Mouse (Mus musculus) liver, embryonic 14.5 days (tissue): ENCODE results near the gene Tspan32. TPM values are rescaled to one million over a fixed set of nuclear protein-coding genes. Genes with fewer than 3 reads are reported as not detected.

Experiments used
- ATAC-seq: fragments of 200-750 bp; cut with Nextera tagmentation; 2 replicates; pipeline ENCODE4 v1.8.0; 2017; ENCODE audit warnings: moderate number of reproducible peaks, mild to moderate bottlenecking, moderate library complexity; ENCODE audit not compliant: insufficient read depth
- DNase-seq, 3 experiments: peaks; one replicate each; pipeline ENCODE4 v3.0.0-alpha.2; 2012 to 2013; ENCODE audit warnings: low read depth in 3 of 3, low spot score in 3 of 3
- H3K27ac ChIP-seq: fragments of 300-500 bp; sonication (generic); 2 replicates; pipeline ENCODE4 v1.5.1; 2014; ENCODE audit warnings: moderate library complexity, mild to moderate bottlenecking, control low read depth, inconsistent platforms
- H3K27me3 ChIP-seq: fragments of 300-500 bp; sonication (generic); 2 replicates; pipeline ENCODE4 v1.6.1; 2014; ENCODE audit warnings: mild to moderate bottlenecking, low read length, moderate library complexity; ENCODE audit not compliant: control insufficient read depth, insufficient read depth
- H3K36me3 ChIP-seq: fragments of 300-500 bp; sonication (generic); replicated peaks from 2 replicates; pipeline ENCODE4 v1.6.1; 2014; ENCODE audit warnings: low read depth; ENCODE audit not compliant: control insufficient read depth, insufficient read depth
- H3K4me1 ChIP-seq, 2 experiments: fragments of 200-500 bp in 1 of 2; fragments of 300-500 bp in 1 of 2; sonication (generic) in 1 of 2; replicated peaks; 2 replicates each; pipeline ENCODE4 v1.6.1; 2012 to 2014; ENCODE audit warnings: antibody characterized with exemption in 1 of 2, inconsistent platforms in 1 of 2, low read length in 1 of 2; ENCODE audit not compliant: control insufficient read depth in 2 of 2, insufficient read depth in 2 of 2
- H3K4me2 ChIP-seq: fragments of 300-500 bp; sonication (generic); 2 replicates; pipeline ENCODE4 v1.6.1; 2014; ENCODE audit warnings: low read depth, mild to moderate bottlenecking, control low read depth, moderate library complexity
- H3K4me3 ChIP-seq, 2 experiments: fragments of 200-500 bp in 1 of 2; fragments of 300-500 bp in 1 of 2; sonication (generic) in 1 of 2; 2 replicates each; pipeline ENCODE4 v1.5.1; 2012 to 2014; ENCODE audit warnings: low read depth in 2 of 2, low read length in 2 of 2, mild to moderate bottlenecking in 2 of 2, control low read depth in 1 of 2, inconsistent platforms in 1 of 2, moderate library complexity in 1 of 2; ENCODE audit not compliant: insufficient read depth in 1 of 2
- H3K9ac ChIP-seq: fragments of 300-500 bp; sonication (generic); replicated peaks from 2 replicates; pipeline ENCODE4 v1.6.1; 2014; ENCODE audit warnings: mild to moderate bottlenecking, control low read depth, moderate library complexity
- H3K9me3 ChIP-seq: fragments of 300-500 bp; sonication (generic); 2 replicates; pipeline ENCODE4 v1.6.1; 2016; ENCODE audit warnings: low read length, mixed read lengths; ENCODE audit not compliant: control insufficient read depth
- CTCF ChIP-seq: IDR thresholded peaks from 2 replicates; pipeline ENCODE4 v1.5.1; 2016; ENCODE audit warnings: antibody characterized with exemption, low read depth, control low read depth
- EP300 ChIP-seq: IDR thresholded peaks from 2 replicates; pipeline ENCODE4 v1.6.1; 2016; ENCODE audit warnings: antibody characterized with exemption, low read depth
- WGBS: fragments of 180-500 bp; shearing (Covaris S2); extraction: QIAGEN DNeasy Blood & Tissue Kit; methylation state at CpG from one replicate; pipeline ENCODE4 v1.1.7; 2014; ENCODE audit not compliant: insufficient replicate concordance; 5-methylcytosine and 5-hydroxymethylcytosine counted together
- polyA plus RNA-seq, 2 experiments: library from polyadenylated mRNA; depleted of rRNA in 1 of 2; stranded (reverse) in 1 of 2; unstranded in 1 of 2; fragments of >200 nt; fragmentation: Nextera tagmentation in 1 of 2; extraction: Ambion mirVana in 1 of 2; gene quantifications; 2 replicates each; pipeline versions ENCODE4 v1.2.1 to v1.2.3; 2012 to 2014

Gene Tspan32
- polyA plus RNA-seq, 2 experiments, result 47.7 to 78.4 TPM

GRCm38 (mm10) chr7:143012230-143012875 is 7.5 kb downstream of the Tspan32 start:
- no peak overlapping the region for H3K4me2 ChIP-seq
- no peak overlapping the region for H3K9ac ChIP-seq
- no peak overlapping the region for H3K27ac ChIP-seq
- H3K27me3 ChIP-seq, result no peaks in the 10 kb centered on the region
- H3K4me3 ChIP-seq, result no peak overlapping the region
- no peak for ATAC-seq
- TF ChIP-seq EP300 (no peak), CTCF (no peak; the same call in 1 of the 2 replicates)
- 73% methylated on average over 5 of the region's 5 CpGs for WGBS
- H3K4me1 ChIP-seq, result peaks cover 0 to 22% of the 10 kb centered on the region in 2 experiments; a peak in 2 of 4 replicates
- no peaks in the 10 kb centered on the region for H3K9me3 ChIP-seq
- H3K36me3 ChIP-seq, result peaks cover 9% of the 10 kb centered on the region
- DNase-seq, result no peak

GRCm38 (mm10) chr7:143013420-143014178 is 8.8 kb downstream of the Tspan32 start:
- H3K4me2 ChIP-seq, result no peak overlapping the region
- no peaks in the 10 kb centered on the region for H3K27me3 ChIP-seq
- H3K9ac ChIP-seq, result no peak overlapping the region
- no peak for DNase-seq
- H3K4me3 ChIP-seq, result no peak overlapping the region
- H3K4me1 ChIP-seq, result peaks cover 0 to 13% of the 10 kb centered on the region in 2 experiments; a peak in 2 of 4 replicates
- H3K36me3 ChIP-seq, result no peaks in the 10 kb centered on the region; the same call in 1 of the 2 replicates
- WGBS, result 51% methylated on average over 8 of the region's 8 CpGs
- H3K27ac ChIP-seq, result no peak overlapping the region
- no peak for ATAC-seq
- TF ChIP-seq CTCF, result no peak
- TF ChIP-seq EP300, result no peak
- no peaks in the 10 kb centered on the region for H3K9me3 ChIP-seq

- no peak for ATAC-seq
- no peaks in the 10 kb centered on the region for H3K9me3 ChIP-seq
- WGBS, result 85% methylated on average over 7 of the region's 7 CpGs
- no peak for DNase-seq
- H3K4me1 ChIP-seq, result peaks cover 0 to 7% of the 10 kb centered on the region in 2 experiments; a peak in 2 of 4 replicates
- no peaks in the 10 kb centered on the region for H3K27me3 ChIP-seq
- H3K9ac ChIP-seq, result no peak overlapping the region
- no peak overlapping the region for H3K27ac ChIP-seq
- H3K36me3 ChIP-seq, result no peaks in the 10 kb centered on the region
- TF ChIP-seq CTCF, result no peak
- H3K4me3 ChIP-seq, result no peak overlapping the region
- H3K4me2 ChIP-seq, result no peak overlapping the region
Measured at GRCm38 (mm10) chr7:143014862-143015659, 10.2 kb downstream of the Tspan32 start.

- ATAC-seq, result no peak
Measured at GRCm38 (mm10) chr7:143015755-143016423, 11.0 kb downstream of the Tspan32 start.

More at GRCm38 (mm10) chr7:143015755-143016423, 11.0 kb downstream of the Tspan32 start:
- Histone ChIP-seq H3K4me1 (peaks cover 0 to 5% of the 10 kb centered on the region in 2 experiments; a peak in 2 of 4 replicates), H3K27me3 (no peaks in the 10 kb centered on the region), H3K9ac (no peak overlapping the region), H3K36me3 (no peaks in the 10 kb centered on the region), H3K27ac (no peak overlapping the region), H3K9me3 (no peaks in the 10 kb centered on the region), H3K4me3 (no peak overlapping the region), H3K4me2 (no peak overlapping the region)
- TF ChIP-seq EP300 (no peak), CTCF (no peak)
- DNase-seq, result no peak
- 46% methylated on average over 1 of the region's 1 CpGs for WGBS
